Comparison of ENCODE assay signal across 27 mouse cellular contexts in genomic region chr12:107759911-107760310, GRCm38 (mm10).
DNase-seq lines count a peak whose midpoint lies in the region; ATAC-seq and TF ChIP-seq lines count a peak whose summit lies in the region.
"Had no signal": no experiment of that assay in that cellular context is flagged by ENCODE, and none has a peak within 500 bp of the region (broad histone marks: within the 10 kb centered on the region; RNA-seq: fewer than 3 reads in every experiment).

No protein-coding gene starts in this region.

- no peaks in the 10 kb centered on the region for H3K36me3 ChIP-seq in testis, adult 2 months (ENCODE audit: control insufficient read depth, insufficient read depth, low read length)
- H3K36me3 ChIP-seq: embryonic facial prominence, embryonic 13.5 days; forebrain, embryonic 12.5 days; forebrain, embryonic 15.5 days; heart, embryonic 10.5 days; heart, embryonic 13.5 days had no signal

- H3K4me3 ChIP-seq in testis, adult 2 months (ENCODE audit: control insufficient read depth, low read depth, low read length) = peak overlapping the region; percentile 87
- H3K4me3 ChIP-seq: embryonic facial prominence, embryonic 13.5 days; erythroblast, embryonic 14.5 days; forebrain, embryonic 12.5 days; forebrain, embryonic 15.5 days; heart, adult 2 months; heart, embryonic 10.5 days; heart, embryonic 13.5 days had no signal

- TF ChIP-seq POLR2A in testis, adult 2 months (IDR thresholded peaks at IDR 0.05; ENCODE audit: control insufficient read depth, low read depth, low read length) = peak; percentile 62; the same call in 1 of the 2 replicates

- peak; percentile 37 for DNase-seq in CD4-positive, CD25-positive, alpha-beta regulatory T cell, adult 2 months (ENCODE audit: low read depth, low spot score)
- DNase-seq in testis, postnatal 10 days (ENCODE audit: low spot score) = no peak
- DNase-seq in thymus, postnatal 25 days = peak; percentile 42
- no peak for DNase-seq in thymus, postnatal 10 days (ENCODE audit: low spot score in 2 of 2)
- no peak for DNase-seq in urinary bladder, postnatal 14 days (ENCODE audit: low spot score)
- no peak for DNase-seq in cerebellum, adult 9-11 months
- DNase-seq: adrenal gland, postnatal 10 days; adrenal gland, postnatal 36 days; cerebellum, adult 18-20 months; cerebellum, adult 9-10 months; cerebellum, postnatal 25 days; gastrocnemius, postnatal 10 days; gastrocnemius, postnatal 36 days; heart, adult 2 months; heart, postnatal 14 days; heart, postnatal 4 days had no signal

- H3K27ac ChIP-seq in testis, adult 2 months (ENCODE audit: control insufficient read depth, insufficient read depth, low read depth, low read length) = peak overlapping the region; percentile 63
- H3K27ac ChIP-seq: embryonic facial prominence, embryonic 13.5 days; forebrain, embryonic 12.5 days; forebrain, embryonic 15.5 days; heart, adult 2 months; heart, embryonic 10.5 days; heart, embryonic 13.5 days; hindbrain, embryonic 14.5 days; hindbrain, postnatal 0 days had no signal

- TF ChIP-seq CTCF in testis, adult 2 months (IDR thresholded peaks at IDR 0.05; ENCODE audit: control insufficient read depth, insufficient read depth, insufficient replicate concordance, low read depth, low read length) = no peak

- H3K4me1 ChIP-seq in testis, adult 2 months (ENCODE audit: control insufficient read depth, insufficient read depth, low read length) = peaks cover 27% of the 10 kb centered on the region

- H3K27me3 ChIP-seq in testis, adult 2 months (ENCODE audit: control insufficient read depth, insufficient read depth, low read length) = no peaks in the 10 kb centered on the region
- H3K27me3 ChIP-seq: embryonic facial prominence, embryonic 13.5 days; forebrain, embryonic 15.5 days; heart, embryonic 13.5 days had no signal

- ATAC-seq in CD4-positive, CD25-positive, alpha-beta regulatory T cell, adult 4 months = no peak
- ATAC-seq: activated CD4-positive, CD25-positive, alpha-beta regulatory T cell, adult 4 months; forebrain, embryonic 15.5 days; hindbrain, postnatal 0 days had no signal

Comparison
In these comparisons a context has a peak if more than half of its experiments do, and no peak if none do; other contexts are left out.
1. DNase-seq: peak in CD4-positive, CD25-positive, alpha-beta regulatory T cell, adult 2 months (single experiment) and thymus, postnatal 25 days (single experiment); none in testis, postnatal 10 days (single experiment), thymus, postnatal 10 days (0 of 2), urinary bladder, postnatal 14 days (single experiment) and cerebellum, adult 9-11 months (single experiment).